Mouse (Mus musculus) embryonic facial prominence, embryonic 12.5 days (tissue): Measurements from ENCODE around the gene Chchd6. TPM values are rescaled to one million over a fixed set of nuclear protein-coding genes. Genes with fewer than 3 reads are reported as not detected.
A peak's percentile ranks its signal among the peaks of the same experiment; 100 is the strongest.

ENCODE experiments used
- ATAC-seq: fragments of 200-750 bp; cut with Nextera tagmentation; 2 replicates; pipeline ENCODE4 v1.8.0; 2017; ENCODE audit not compliant: insufficient number of reproducible peaks, insufficient read depth, low FRiP score, low TSS enrichment
- H3K27ac ChIP-seq: fragments of 300-500 bp; sonication (generic); 2 replicates; pipeline ENCODE4 v1.5.1; 2016; ENCODE audit warnings: mild to moderate bottlenecking
- H3K27me3 ChIP-seq: fragments of 300-500 bp; sonication (generic); 2 replicates; pipeline ENCODE4 v1.6.1; 2016; ENCODE audit warnings: mild to moderate bottlenecking, moderate library complexity
- H3K36me3 ChIP-seq: fragments of 300-500 bp; sonication (generic); 2 replicates; pipeline ENCODE4 v1.6.1; 2016; ENCODE audit warnings: mild to moderate bottlenecking
- H3K4me1 ChIP-seq: fragments of 300-500 bp; sonication (generic); 2 replicates; pipeline ENCODE4 v1.6.1; 2016
- H3K4me2 ChIP-seq: fragments of 300-500 bp; sonication (generic); replicated peaks from 2 replicates; pipeline ENCODE4 v1.6.1; 2016; ENCODE audit warnings: mild to moderate bottlenecking, moderate library complexity
- H3K4me3 ChIP-seq: fragments of 300-500 bp; sonication (generic); 2 replicates; pipeline ENCODE4 v1.5.1; 2016; ENCODE audit warnings: mild to moderate bottlenecking
- H3K9ac ChIP-seq: fragments of 300-500 bp; sonication (generic); 2 replicates; pipeline ENCODE4 v1.6.1; 2016; ENCODE audit warnings: mild to moderate bottlenecking, moderate library complexity
- H3K9me3 ChIP-seq: fragments of 300-500 bp; sonication (generic); 2 replicates; pipeline ENCODE4 v1.6.1; 2016; ENCODE audit warnings: mild to moderate bottlenecking, moderate library complexity
- WGBS: fragments of 180-500 bp; shearing (Covaris S2); methylation state at CpG from one replicate; pipeline ENCODE4 v1.1.7; 2016; 5-methylcytosine and 5-hydroxymethylcytosine counted together
- polyA plus RNA-seq: library from polyadenylated mRNA; unstranded; fragments of >200 nt; fragmentation: Nextera tagmentation; extraction: Ambion mirVana; gene quantifications from 2 replicates; pipeline ENCODE4 v1.2.1, GENCODE M21; 2016

Chchd6 gene
- polyA plus RNA-seq, 1 experiment from 2014 or later: 55.9 TPM

- no peak overlapping the region for H3K4me3 ChIP-seq
- H3K9me3 ChIP-seq: no peaks in the 10 kb centered on the region
- peaks cover 36% of the 10 kb centered on the region for H3K4me1 ChIP-seq
- no peak overlapping the region for H3K9ac ChIP-seq
- peaks cover 72% of the 10 kb centered on the region for H3K36me3 ChIP-seq
- no peak for ATAC-seq
- WGBS: 87% methylated on average over 1 of the region's 1 CpGs
- H3K4me2 ChIP-seq: no peak overlapping the region
- no peak overlapping the region for H3K27ac ChIP-seq
- no peaks in the 10 kb centered on the region for H3K27me3 ChIP-seq
Observed at GRCm38 (mm10) chr6:89350037-89350515, 245.4 kb downstream of the Chchd6 start.

GRCm38 (mm10) chr6:89348363-89348762 lies 247.1 kb downstream of the Chchd6 start:
- peaks cover 47% of the 10 kb centered on the region for H3K4me1 ChIP-seq
- no peak overlapping the region for H3K27ac ChIP-seq
- peaks cover 61% of the 10 kb centered on the region for H3K36me3 ChIP-seq
- no peaks in the 10 kb centered on the region for H3K9me3 ChIP-seq
- ATAC-seq: no peak
- no peak overlapping the region for H3K4me2 ChIP-seq
- 54% methylated on average over 9 of the region's 9 CpGs for WGBS
- H3K27me3 ChIP-seq: no peaks in the 10 kb centered on the region
- H3K4me3 ChIP-seq: no peak overlapping the region
- no peak overlapping the region for H3K9ac ChIP-seq

GRCm38 (mm10) chr6:89347792-89348191 lies 247.7 kb downstream of the Chchd6 start:
- Histone ChIP-seq H3K9me3 (no peaks in the 10 kb centered on the region), H3K27me3 (no peaks in the 10 kb centered on the region), H3K36me3 (peaks cover 61% of the 10 kb centered on the region), H3K4me2 (no peak overlapping the region), H3K27ac (no peak overlapping the region), H3K9ac (no peak overlapping the region), H3K4me3 (no peak overlapping the region), H3K4me1 (peaks cover 43% of the 10 kb centered on the region)
- ATAC-seq: no peak
- WGBS: 69% methylated on average over 1 of the region's 1 CpGs

GRCm38 (mm10) chr6:89345855-89346254 lies 249.6 kb downstream of the Chchd6 start:
- ATAC-seq: no peak
- H3K4me1 ChIP-seq: peaks cover 24% of the 10 kb centered on the region
- H3K27me3 ChIP-seq: no peaks in the 10 kb centered on the region
- WGBS: 87% methylated on average over 1 of the region's 1 CpGs
- H3K4me2 ChIP-seq: no peak overlapping the region
- no peak overlapping the region for H3K4me3 ChIP-seq
- no peak overlapping the region for H3K9ac ChIP-seq
- peaks cover 71% of the 10 kb centered on the region for H3K36me3 ChIP-seq
- H3K27ac ChIP-seq: peak overlapping the region; percentile 91
- no peaks in the 10 kb centered on the region for H3K9me3 ChIP-seq

GRCm38 (mm10) chr6:89345486-89345785 lies 250.0 kb downstream of the Chchd6 start:
- H3K4me1 ChIP-seq: peaks cover 22% of the 10 kb centered on the region
- H3K36me3 ChIP-seq: peaks cover 71% of the 10 kb centered on the region
- peak overlapping the region; percentile 33 for H3K4me2 ChIP-seq
- H3K27ac ChIP-seq: peak overlapping the region; percentile 91
- H3K9ac ChIP-seq: no peak overlapping the region
- no peaks in the 10 kb centered on the region for H3K9me3 ChIP-seq
- no peak overlapping the region for H3K4me3 ChIP-seq
- ATAC-seq: no peak
- no peaks in the 10 kb centered on the region for H3K27me3 ChIP-seq
- 63% methylated on average over 3 of the region's 3 CpGs for WGBS

GRCm38 (mm10) chr6:89344613-89345485 lies 250.6 kb downstream of the Chchd6 start:
- no peak overlapping the region for H3K4me3 ChIP-seq
- H3K4me2 ChIP-seq: peak overlapping the region; percentile 33
- peak; percentile 85 for ATAC-seq
- no peaks in the 10 kb centered on the region for H3K27me3 ChIP-seq
- H3K27ac ChIP-seq: peak overlapping the region; percentile 91
- no peak overlapping the region for H3K9ac ChIP-seq
- no peaks in the 10 kb centered on the region for H3K9me3 ChIP-seq
- H3K36me3 ChIP-seq: peaks cover 71% of the 10 kb centered on the region
- 18% methylated on average over 10 of the region's 10 CpGs for WGBS
- peaks cover 22% of the 10 kb centered on the region for H3K4me1 ChIP-seq

- peaks cover 73% of the 10 kb centered on the region for H3K36me3 ChIP-seq
- H3K27me3 ChIP-seq: no peaks in the 10 kb centered on the region
- no peak overlapping the region for H3K4me3 ChIP-seq
- no peaks in the 10 kb centered on the region for H3K9me3 ChIP-seq
- no peak overlapping the region for H3K9ac ChIP-seq
- no peak overlapping the region for H3K4me2 ChIP-seq
- ATAC-seq: no peak
- H3K27ac ChIP-seq: no peak overlapping the region
- WGBS: 88% methylated on average over 4 of the region's 4 CpGs
- peaks cover 22% of the 10 kb centered on the region for H3K4me1 ChIP-seq
Observed at GRCm38 (mm10) chr6:89341981-89342380, 253.5 kb downstream of the Chchd6 start.

- no peak overlapping the region for H3K4me2 ChIP-seq
- H3K36me3 ChIP-seq: peaks cover 94% of the 10 kb centered on the region
- H3K27me3 ChIP-seq: no peaks in the 10 kb centered on the region
- H3K27ac ChIP-seq: no peak overlapping the region
- no peak overlapping the region for H3K9ac ChIP-seq
- peaks cover 5% of the 10 kb centered on the region for H3K4me1 ChIP-seq
- no peak for ATAC-seq
- no peak overlapping the region for H3K4me3 ChIP-seq
- H3K9me3 ChIP-seq: no peaks in the 10 kb centered on the region
- WGBS: 85% methylated on average over 2 of the region's 2 CpGs
Observed at GRCm38 (mm10) chr6:89339447-89339846, 256.0 kb downstream of the Chchd6 start.

GRCm38 (mm10) chr6:89338733-89339132 lies 256.7 kb downstream of the Chchd6 start:
- Histone ChIP-seq H3K9ac (no peak overlapping the region), H3K27ac (no peak overlapping the region), H3K9me3 (no peaks in the 10 kb centered on the region), H3K4me1 (no peaks in the 10 kb centered on the region), H3K27me3 (no peaks in the 10 kb centered on the region), H3K36me3 (peaks cover 98% of the 10 kb centered on the region), H3K4me2 (no peak overlapping the region), H3K4me3 (no peak overlapping the region)
- ATAC-seq: no peak
- WGBS: 96% methylated on average over 8 of the region's 8 CpGs

GRCm38 (mm10) chr6:89337574-89337973 lies 257.9 kb downstream of the Chchd6 start:
- no peak overlapping the region for H3K4me2 ChIP-seq
- peaks cover 96% of the 10 kb centered on the region for H3K36me3 ChIP-seq

GRCm38 (mm10) chr6:89333964-89334702 lies 261.3 kb downstream of the Chchd6 start:
- Histone ChIP-seq H3K4me2 (no peak overlapping the region), H3K4me1 (no peaks in the 10 kb centered on the region), H3K4me3 (no peak overlapping the region), H3K36me3 (peaks cover 96% of the 10 kb centered on the region), H3K27ac (no peak overlapping the region), H3K27me3 (no peaks in the 10 kb centered on the region), H3K9me3 (no peaks in the 10 kb centered on the region), H3K9ac (no peak overlapping the region)
- 78% methylated on average over 12 of the region's 12 CpGs for WGBS
- 0 out of 2 replicates have a peak, but pooled peaks have one; percentile 23 for ATAC-seq

More at GRCm38 (mm10) chr6:89337574-89337973, 257.9 kb downstream of the Chchd6 start:
- Histone ChIP-seq H3K4me3 (no peak overlapping the region), H3K27me3 (no peaks in the 10 kb centered on the region), H3K9ac (no peak overlapping the region), H3K9me3 (no peaks in the 10 kb centered on the region), H3K4me1 (no peaks in the 10 kb centered on the region), H3K27ac (no peak overlapping the region)
- 90% methylated on average over 9 of the region's 9 CpGs for WGBS
- no peak for ATAC-seq
